Comparison of ENCODE assay signal across 8 mouse cellular contexts in the genomic region with DNA sequence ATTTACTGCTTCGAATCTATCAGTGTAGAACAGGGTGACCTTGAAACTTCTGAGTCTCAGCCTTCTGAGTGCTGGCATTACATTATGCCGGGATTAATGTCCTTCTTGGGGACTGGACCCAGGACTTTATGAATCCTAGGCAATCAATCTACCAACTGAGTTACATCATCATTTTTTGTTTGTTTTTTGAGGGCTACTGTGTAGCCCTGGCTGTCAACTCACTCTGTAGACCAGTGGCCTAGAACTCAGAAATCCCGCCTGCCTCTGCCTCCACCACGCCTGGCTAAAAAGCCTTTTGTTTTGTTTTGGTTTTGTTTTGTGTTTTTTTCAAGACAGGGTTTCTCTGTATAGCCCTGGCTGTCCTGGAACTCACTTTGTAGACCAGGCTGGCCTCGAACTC. TPM values are rescaled to one million over a fixed set of nuclear protein-coding genes. Genes with fewer than 3 reads are reported as not detected.
A peak's percentile ranks its signal among the peaks of the same experiment; 100 is the strongest.
DNase-seq lines count a peak whose midpoint lies in the region; ATAC-seq and TF ChIP-seq lines count a peak whose summit lies in the region.

No protein-coding gene starts in this region.

- no peak for TF ChIP-seq CTCF in hindbrain, postnatal 0 days (IDR thresholded peaks at IDR 0.05; ENCODE audit: low read depth)
- TF ChIP-seq CTCF in midbrain, postnatal 0 days (IDR thresholded peaks at IDR 0.05) = no peak

- H3K9ac ChIP-seq in kidney, embryonic 14.5 days (ENCODE audit: low read depth, low read length) = no peak overlapping the region
- H3K9ac ChIP-seq in hindbrain, postnatal 0 days (replicated peaks; ENCODE audit: low read length) = 0 out of 2 replicates have a peak overlapping the region, but pooled peaks have one; percentile 78
- H3K9ac ChIP-seq in midbrain, postnatal 0 days (replicated peaks; ENCODE audit: low read length, poor library complexity, severe bottlenecking) = no peak overlapping the region

- peak overlapping the region; percentile 86; the same call in 1 of the 2 replicates for H3K4me3 ChIP-seq in kidney, embryonic 14.5 days (ENCODE audit: low read length)
- H3K4me3 ChIP-seq in brown adipose tissue, adult 24 weeks (ENCODE audit: insufficient read depth, low read depth, low read length) = peak overlapping the region; percentile 27; the same call in 1 of the 2 replicates
- H3K4me3 ChIP-seq in hindbrain, postnatal 0 days (ENCODE audit: low read length) = peak overlapping the region; percentile 99
- peak overlapping the region; percentile 99; the same call in 1 of the 2 replicates for H3K4me3 ChIP-seq in midbrain, postnatal 0 days (ENCODE audit: low read depth, low read length)

- WGBS in kidney, embryonic 14.5 days = 80% methylated on average over 5 of the region's 5 CpGs
- WGBS in hindbrain, postnatal 0 days = 90% methylated on average over 5 of the region's 5 CpGs
- 82% methylated on average over 5 of the region's 5 CpGs for WGBS in midbrain, postnatal 0 days

- no peaks in the 10 kb centered on the region for H3K36me3 ChIP-seq in kidney, embryonic 14.5 days (ENCODE audit: control insufficient read depth, insufficient read depth, low read length)
- H3K36me3 ChIP-seq in hindbrain, postnatal 0 days (ENCODE audit: insufficient read depth, low read length) = no peaks in the 10 kb centered on the region
- H3K36me3 ChIP-seq in midbrain, postnatal 0 days (ENCODE audit: insufficient read depth, low read length) = no peaks in the 10 kb centered on the region

- peak overlapping the region; percentile 28 for H3K4me2 ChIP-seq in kidney, embryonic 14.5 days (replicated peaks; ENCODE audit: low read depth, low read length)
- H3K4me2 ChIP-seq in hindbrain, postnatal 0 days (ENCODE audit: low read depth, low read length) = peak overlapping the region; percentile 81; the same call in 1 of the 2 replicates
- no peak overlapping the region; the same call in 1 of the 2 replicates for H3K4me2 ChIP-seq in midbrain, postnatal 0 days (ENCODE audit: low read depth, low read length, poor library complexity, severe bottlenecking)

- no peaks in the 10 kb centered on the region for H3K9me3 ChIP-seq in kidney, embryonic 14.5 days (ENCODE audit: control insufficient read depth, low read length)
- H3K9me3 ChIP-seq in hindbrain, postnatal 0 days (ENCODE audit: low read length) = no peaks in the 10 kb centered on the region
- no peaks in the 10 kb centered on the region for H3K9me3 ChIP-seq in midbrain, postnatal 0 days (ENCODE audit: low read length)

- H3K27ac ChIP-seq in kidney, embryonic 14.5 days (ENCODE audit: low read depth, low read length) = peak overlapping the region; percentile 95
- H3K27ac ChIP-seq in brown adipose tissue, adult 24 weeks (replicated peaks; ENCODE audit: low read depth, low read length) = peak overlapping the region; percentile 55
- peak overlapping the region; percentile 85 for H3K27ac ChIP-seq in hindbrain, postnatal 0 days
- H3K27ac ChIP-seq in midbrain, postnatal 0 days (ENCODE audit: low read depth, low read length) = peak overlapping the region; percentile 98

- H3K27me3 ChIP-seq in kidney, embryonic 14.5 days (ENCODE audit: control insufficient read depth, insufficient read depth, low read length) = no peaks in the 10 kb centered on the region
- no peaks in the 10 kb centered on the region for H3K27me3 ChIP-seq in hindbrain, postnatal 0 days (ENCODE audit: insufficient read depth, low read length)
- no peaks in the 10 kb centered on the region for H3K27me3 ChIP-seq in midbrain, postnatal 0 days (ENCODE audit: insufficient read depth, low read length)

- DNase-seq in kidney, adult 9 months = no peak
- no peak for DNase-seq in hindbrain, postnatal 0 days (ENCODE audit: low spot score)
- no peak for DNase-seq in midbrain, postnatal 0 days (ENCODE audit: low spot score)
- DNase-seq in layer of hippocampus, adult 11-12 months (ENCODE audit: low spot score) = no peak
- no peak for DNase-seq in kidney, postnatal 10 days
- no peak for DNase-seq in urinary bladder, adult 2 months (ENCODE audit: low spot score)

- no peak for ATAC-seq in kidney, embryonic 14.5 days (ENCODE audit: low FRiP score, low TSS enrichment)
- no peak for ATAC-seq in hindbrain, postnatal 0 days
- no peak for ATAC-seq in midbrain, postnatal 0 days (ENCODE audit: low FRiP score)

- 0 out of 2 replicates have a peak, but pooled peaks cover 5% of the 10 kb centered on the region for H3K4me1 ChIP-seq in kidney, embryonic 14.5 days (ENCODE audit: control insufficient read depth, insufficient read depth, low read length)
- peaks cover 4% of the 10 kb centered on the region; the same call in 1 of the 2 replicates for H3K4me1 ChIP-seq in brown adipose tissue, adult 24 weeks (ENCODE audit: control insufficient read depth, insufficient read depth, insufficient read length, low read length)
- H3K4me1 ChIP-seq in hindbrain, postnatal 0 days (ENCODE audit: insufficient read depth, low read length) = no peaks in the 10 kb centered on the region; the same call in 1 of the 2 replicates
- H3K4me1 ChIP-seq in midbrain, postnatal 0 days (ENCODE audit: insufficient read depth, low read length) = no peaks in the 10 kb centered on the region

RNA-seq across cellular contexts. Expression of gene Snx3, which starts 0.7 kb away (rescaled TPM):
- polyA plus RNA-seq in kidney, embryonic 14.5 days (2014; fragmentation: Nextera tagmentation; extraction: Ambion mirVana) = 278 and 302 TPM in 2 replicates
- polyA plus RNA-seq in brown adipose tissue, adult 24 weeks (2012; ENCODE audit: insufficient read depth, insufficient read length, missing spikeins) = 163 and 187 TPM in 2 replicates
- 129 and 134 TPM in 2 replicates for total RNA-seq in hindbrain, postnatal 0 days (2014; rRNA removed)
- polyA plus RNA-seq in hindbrain, postnatal 0 days (2015; fragmentation: Nextera tagmentation; extraction: Ambion mirVana) = 339 and 344 TPM in 2 replicates
- 131 and 149 TPM in 2 replicates for total RNA-seq in midbrain, postnatal 0 days (2014; rRNA removed)
- 339 and 343 TPM in 2 replicates for polyA plus RNA-seq in midbrain, postnatal 0 days (2015; fragmentation: Nextera tagmentation; extraction: Ambion mirVana)
- 241 and 261 TPM in 2 replicates for polyA plus RNA-seq in urinary bladder, adult 2 months (2012; rRNA removed)

RNA-seq across cellular contexts. Expression of gene Afg1l, which starts 22.8 kb away (rescaled TPM):
- polyA plus RNA-seq in kidney, embryonic 14.5 days (2014; fragmentation: Nextera tagmentation; extraction: Ambion mirVana) = 5.9 and 8.1 TPM in 2 replicates
- 90.6 and 104 TPM in 2 replicates for polyA plus RNA-seq in brown adipose tissue, adult 24 weeks (2012; ENCODE audit: insufficient read depth, insufficient read length, missing spikeins)
- total RNA-seq in hindbrain, postnatal 0 days (2014; rRNA removed) = 7.1 and 8.1 TPM in 2 replicates
- polyA plus RNA-seq in hindbrain, postnatal 0 days (2015; fragmentation: Nextera tagmentation; extraction: Ambion mirVana) = 6.6 and 7.9 TPM in 2 replicates
- 7.8 and 8.5 TPM in 2 replicates for total RNA-seq in midbrain, postnatal 0 days (2014; rRNA removed)
- 5.8 and 6.6 TPM in 2 replicates for polyA plus RNA-seq in midbrain, postnatal 0 days (2015; fragmentation: Nextera tagmentation; extraction: Ambion mirVana)
- polyA plus RNA-seq in urinary bladder, adult 2 months (2012; rRNA removed) = 9.5 and 10.3 TPM in 2 replicates

Comparison
In these comparisons a context has a peak if more than half of its experiments do, and no peak if none do; other contexts are left out.
1. H3K4me3 ChIP-seq: peak in every context shown above with its lines; median percentile 99 in hindbrain, postnatal 0 days; 99 in midbrain, postnatal 0 days; 86 in kidney, embryonic 14.5 days; 27 in brown adipose tissue, adult 24 weeks.